Mouse (Mus musculus): ENCODE data around the gene Cpne5. TPM values are rescaled to one million over a fixed set of nuclear protein-coding genes. Genes with fewer than 3 reads are reported as not detected.
A peak's percentile ranks its signal among the peaks of the same experiment; 100 is the strongest.

Cpne5 gene
- polyA plus RNA-seq, 1 experiment from 2014 or later = 8.2 TPM

DNA sequence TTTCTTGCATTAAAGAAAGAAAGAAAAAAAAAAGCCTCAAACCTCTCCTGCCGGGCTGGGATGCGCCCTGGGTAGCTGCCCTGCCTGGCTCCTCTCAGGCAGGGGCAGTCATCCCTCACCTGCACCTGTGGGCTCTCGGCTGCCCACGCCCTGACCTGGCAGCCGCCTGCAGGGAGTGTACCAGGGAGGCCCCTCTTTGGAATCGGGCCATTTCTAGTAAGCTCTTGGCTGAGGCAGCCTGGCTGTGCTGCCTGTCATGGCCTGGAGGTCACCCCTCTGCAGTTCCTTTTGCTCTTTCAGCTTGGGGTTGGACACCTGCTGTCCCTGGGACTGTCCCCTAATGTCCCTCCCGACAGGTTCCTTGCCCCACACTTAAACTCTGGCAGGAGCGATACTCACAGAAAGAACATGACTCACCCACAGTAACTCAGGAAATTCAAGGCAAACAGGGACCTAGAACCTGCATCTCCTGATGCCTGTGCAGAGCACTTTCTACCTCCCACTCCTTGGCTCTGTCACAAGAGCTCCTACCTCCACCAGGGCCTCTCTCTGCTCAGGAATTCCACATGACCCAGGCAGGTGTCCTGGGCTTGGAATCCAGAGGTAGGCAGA lies 71.9 kb downstream of the Cpne5 start:
- no peaks in the 10 kb centered on the region for H3K27me3 ChIP-seq (ENCODE audit: insufficient read depth, low read length)
- H3K36me3 ChIP-seq (ENCODE audit: insufficient read depth, low read length) = no peaks in the 10 kb centered on the region
- H3K9me3 ChIP-seq (ENCODE audit: low read length) = peaks cover 9% of the 10 kb centered on the region; the same call in 1 of the 2 replicates
- H3K9ac ChIP-seq (replicated peaks; ENCODE audit: low read length) = no peak overlapping the region
- 40% methylated on average over 8 of the region's 8 CpGs for WGBS
- peaks cover 41% of the 10 kb centered on the region for H3K4me1 ChIP-seq (ENCODE audit: insufficient read depth, low read length)
- H3K4me3 ChIP-seq (ENCODE audit: low read length) = no peak overlapping the region
- ATAC-seq (ENCODE audit: low FRiP score, low TSS enrichment) = no peak
- no peak overlapping the region for H3K4me2 ChIP-seq (replicated peaks; ENCODE audit: low read depth, low read length)
- H3K27ac ChIP-seq (ENCODE audit: low read length) = peak overlapping the region; percentile 86

DNA sequence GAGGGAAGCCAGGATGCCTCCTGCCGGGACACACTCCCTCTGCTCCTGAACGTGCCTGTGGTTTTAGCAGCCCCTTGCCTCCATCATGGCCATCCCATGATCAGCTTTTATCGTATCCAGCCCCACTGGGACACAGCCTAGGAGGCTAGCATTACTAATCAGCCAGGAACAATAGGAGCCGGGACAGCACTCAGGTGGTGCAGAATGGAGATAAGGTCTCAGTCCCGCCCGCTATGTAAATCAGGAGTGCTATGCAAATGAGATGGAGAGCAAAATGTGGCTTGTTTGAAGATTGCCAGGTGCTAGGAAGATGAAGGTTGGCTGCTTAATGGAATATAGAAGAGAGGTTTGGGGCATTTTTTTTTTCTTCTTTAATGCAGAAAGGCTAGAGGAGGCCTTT lies 72.5 kb downstream of the Cpne5 start:
- Histone ChIP-seq H3K4me2 (replicated peaks; ENCODE audit: low read depth, low read length) (no peak overlapping the region), H3K4me3 (ENCODE audit: low read length) (no peak overlapping the region), H3K4me1 (ENCODE audit: insufficient read depth, low read length) (peaks cover 36% of the 10 kb centered on the region), H3K36me3 (ENCODE audit: insufficient read depth, low read length) (no peaks in the 10 kb centered on the region), H3K9ac (replicated peaks; ENCODE audit: low read length) (no peak overlapping the region; the same call in 1 of the 2 replicates), H3K9me3 (ENCODE audit: low read length) (peaks cover 11% of the 10 kb centered on the region; the same call in 1 of the 2 replicates), H3K27me3 (ENCODE audit: insufficient read depth, low read length) (no peaks in the 10 kb centered on the region), H3K27ac (ENCODE audit: low read length) (peak overlapping the region; percentile 86)
- WGBS = 28% methylated on average over 6 of the region's 6 CpGs
- ATAC-seq (ENCODE audit: low FRiP score, low TSS enrichment) = no peak

DNA sequence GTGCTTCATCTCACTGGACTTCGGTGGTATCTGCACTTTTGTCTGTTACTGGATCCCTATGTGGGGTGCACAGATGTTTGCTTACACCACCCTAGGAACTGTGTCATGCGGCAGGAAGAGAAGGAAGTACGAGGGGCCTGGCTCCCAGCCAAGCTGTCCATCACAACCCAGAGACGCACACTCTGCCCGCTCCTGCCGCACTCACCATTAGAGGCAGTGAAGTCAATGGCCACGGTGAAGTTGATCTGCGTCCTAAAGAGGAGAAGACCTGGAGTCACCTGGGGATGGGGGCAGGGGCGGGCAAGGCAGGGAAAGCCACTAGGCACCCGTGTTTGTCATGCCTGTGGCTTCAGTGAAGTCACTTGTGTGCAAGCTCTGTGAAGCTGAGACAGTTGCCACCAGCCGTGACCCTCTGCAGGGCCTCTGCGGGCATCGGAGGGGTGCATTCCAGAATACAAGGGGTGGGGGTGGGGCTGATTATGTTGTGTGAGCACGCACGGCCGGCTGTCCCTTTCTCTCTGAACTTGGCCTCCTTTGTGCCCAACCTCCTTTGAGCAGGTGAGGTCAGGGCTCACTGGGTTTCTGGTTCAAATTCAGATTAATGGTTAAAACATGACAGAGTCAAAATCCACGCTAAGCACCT lies 73.4 kb downstream of the Cpne5 start:
- Histone ChIP-seq H3K4me2 (replicated peaks; ENCODE audit: low read depth, low read length) (peak overlapping the region; percentile 1; the same call in 1 of the 2 replicates), H3K27ac (ENCODE audit: low read length) (peak overlapping the region; percentile 86), H3K4me1 (ENCODE audit: insufficient read depth, low read length) (peaks cover 36% of the 10 kb centered on the region), H3K4me3 (ENCODE audit: low read length) (no peak overlapping the region), H3K9me3 (ENCODE audit: low read length) (peaks cover 11% of the 10 kb centered on the region; the same call in 1 of the 2 replicates), H3K36me3 (ENCODE audit: insufficient read depth, low read length) (no peaks in the 10 kb centered on the region), H3K9ac (replicated peaks; ENCODE audit: low read length) (peak overlapping the region; percentile 33), H3K27me3 (ENCODE audit: insufficient read depth, low read length) (no peaks in the 10 kb centered on the region)
- 12% methylated on average over 17 of the region's 17 CpGs for WGBS
- ATAC-seq (ENCODE audit: low FRiP score, low TSS enrichment) = peak; percentile 75

DNA sequence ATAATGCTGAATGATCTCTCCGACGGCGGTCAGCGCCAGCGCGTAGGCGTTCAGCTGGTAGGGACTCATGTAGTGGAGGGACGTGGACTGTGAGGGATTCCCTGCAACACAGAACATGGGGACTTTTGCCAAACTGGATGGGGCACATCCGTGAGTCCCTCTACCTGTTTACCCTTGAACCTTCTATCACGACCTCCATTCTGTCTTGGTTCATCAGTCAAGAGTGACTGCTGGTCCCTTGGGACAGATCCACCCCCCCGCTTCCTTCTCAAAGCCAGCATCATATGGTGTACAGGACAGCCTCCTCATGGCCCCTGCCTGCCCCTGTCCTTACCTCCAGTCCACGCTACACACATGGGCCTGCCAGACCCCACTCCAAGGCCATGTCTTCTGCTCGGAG lies 75.6 kb downstream of the Cpne5 start:
- Histone ChIP-seq H3K36me3 (ENCODE audit: insufficient read depth, low read length) (no peaks in the 10 kb centered on the region), H3K4me3 (ENCODE audit: low read length) (no peak overlapping the region), H3K9me3 (ENCODE audit: low read length) (peaks cover 11% of the 10 kb centered on the region; the same call in 1 of the 2 replicates), H3K9ac (replicated peaks; ENCODE audit: low read length) (no peak overlapping the region), H3K27me3 (ENCODE audit: insufficient read depth, low read length) (no peaks in the 10 kb centered on the region), H3K27ac (ENCODE audit: low read length) (no peak overlapping the region), H3K4me2 (replicated peaks; ENCODE audit: low read depth, low read length) (no peak overlapping the region), H3K4me1 (ENCODE audit: insufficient read depth, low read length) (peaks cover 32% of the 10 kb centered on the region)
- whole genome bisulfite sequencing = 90% methylated on average over 13 of the region's 13 CpGs
- no peak for ATAC-seq (ENCODE audit: low FRiP score, low TSS enrichment)

DNA sequence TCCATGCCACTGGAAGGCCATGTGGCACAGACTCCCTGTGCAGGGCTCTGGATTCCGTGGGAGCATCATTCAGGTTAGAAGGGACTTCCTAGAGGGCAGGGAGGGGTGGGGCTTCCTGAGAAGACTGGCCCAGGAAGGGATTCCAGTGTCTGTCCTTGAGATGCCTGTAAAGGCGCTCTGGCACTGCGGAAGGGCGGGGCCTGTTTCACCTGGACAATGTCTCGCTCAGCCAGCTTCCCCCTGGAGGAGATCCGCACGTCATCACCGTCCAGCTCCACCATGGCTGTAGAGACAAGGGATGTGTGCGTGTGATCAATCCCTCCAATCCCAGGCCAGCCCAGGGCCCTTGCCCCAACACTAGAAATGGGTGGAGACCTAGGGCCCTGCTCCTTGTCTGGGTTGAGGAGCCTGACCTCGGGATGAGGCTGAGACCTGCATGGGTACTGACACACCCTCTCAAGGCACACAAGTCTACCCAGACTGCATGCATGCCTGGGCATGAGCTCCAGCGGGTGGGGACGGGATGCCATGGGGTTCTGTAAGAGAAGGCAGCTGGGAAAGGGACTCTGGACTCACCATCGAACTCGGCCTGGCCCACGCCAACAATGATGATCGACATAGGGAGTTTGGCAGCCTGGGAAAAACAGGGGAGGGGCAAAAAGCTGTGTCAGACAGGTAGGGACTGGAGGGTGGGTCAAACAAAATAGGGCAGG lies 78.1 kb downstream of the Cpne5 start:
- no peak for ATAC-seq (ENCODE audit: low FRiP score, low TSS enrichment)
- no peak overlapping the region for H3K4me2 ChIP-seq (replicated peaks; ENCODE audit: low read depth, low read length)
- H3K4me3 ChIP-seq (ENCODE audit: low read length) = no peak overlapping the region

DNA sequence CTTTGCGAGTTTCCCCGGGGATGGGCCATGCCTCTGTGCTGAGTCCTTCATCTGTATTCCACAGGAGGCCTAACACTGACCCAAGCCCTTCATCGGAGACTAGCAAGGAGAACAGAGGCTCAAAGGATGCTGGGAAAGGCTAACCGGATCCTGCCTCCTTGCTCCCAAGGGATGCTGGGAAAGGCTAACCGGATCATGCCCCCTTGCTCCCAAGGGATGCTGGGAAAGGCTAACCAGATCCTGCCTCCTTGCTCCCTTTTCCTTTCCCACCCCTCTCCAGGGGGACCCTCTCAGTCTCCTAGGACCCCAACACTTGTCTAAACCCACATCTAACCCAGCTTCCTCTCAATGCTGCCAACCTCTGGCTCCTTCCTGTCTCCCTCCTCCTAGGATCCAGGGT lies 78.6 kb downstream of the Cpne5 start:
- no peak overlapping the region for H3K4me3 ChIP-seq (ENCODE audit: low read length)
- no peak for ATAC-seq (ENCODE audit: low FRiP score, low TSS enrichment)
- 87% methylated on average over 5 of the region's 5 CpGs for WGBS

More for the DNA sequence above, 78.1 kb downstream of the Cpne5 start:
- 85% methylated on average over 16 of the region's 16 CpGs for WGBS
- Histone ChIP-seq H3K36me3 (ENCODE audit: insufficient read depth, low read length) (no peaks in the 10 kb centered on the region), H3K27me3 (ENCODE audit: insufficient read depth, low read length) (no peaks in the 10 kb centered on the region), H3K4me1 (ENCODE audit: insufficient read depth, low read length) (peaks cover 9% of the 10 kb centered on the region), H3K9ac (replicated peaks; ENCODE audit: low read length) (no peak overlapping the region), H3K9me3 (ENCODE audit: low read length) (peaks cover 11% of the 10 kb centered on the region; the same call in 1 of the 2 replicates), H3K27ac (ENCODE audit: low read length) (no peak overlapping the region)

DNA sequence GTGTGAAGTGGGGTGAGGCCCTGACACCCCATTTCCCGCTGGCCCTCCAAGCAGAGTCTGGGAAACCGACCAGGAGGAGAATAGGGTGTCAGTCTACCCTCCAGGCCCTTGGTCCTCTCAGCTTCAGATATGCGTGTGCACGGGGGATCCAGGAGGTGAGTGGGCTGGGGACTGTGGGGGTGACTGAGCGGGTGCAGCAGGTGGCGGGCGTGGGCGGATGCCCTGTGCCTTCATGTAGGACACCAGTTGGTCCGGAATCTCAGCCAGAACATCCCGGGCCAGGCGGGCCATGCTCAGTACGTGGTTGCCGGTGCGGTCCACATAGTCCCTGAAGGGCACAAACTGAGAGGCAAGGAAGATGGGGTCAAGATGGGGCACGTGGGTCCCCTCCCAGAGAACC lies 79.1 kb downstream of the Cpne5 start:
- WGBS = 94% methylated on average over 15 of the region's 15 CpGs
- no peaks in the 10 kb centered on the region for H3K4me1 ChIP-seq (ENCODE audit: insufficient read depth, low read length)
- H3K4me3 ChIP-seq (ENCODE audit: low read length) = no peak overlapping the region
- no peak overlapping the region for H3K9ac ChIP-seq (replicated peaks; ENCODE audit: low read length)
- no peaks in the 10 kb centered on the region for H3K27me3 ChIP-seq (ENCODE audit: insufficient read depth, low read length)
- no peak overlapping the region for H3K27ac ChIP-seq (ENCODE audit: low read length)
- H3K36me3 ChIP-seq (ENCODE audit: insufficient read depth, low read length) = no peaks in the 10 kb centered on the region
- no peak overlapping the region for H3K4me2 ChIP-seq (replicated peaks; ENCODE audit: low read depth, low read length)
- peaks cover 11% of the 10 kb centered on the region; the same call in 1 of the 2 replicates for H3K9me3 ChIP-seq (ENCODE audit: low read length)
- no peak for ATAC-seq (ENCODE audit: low FRiP score, low TSS enrichment)

More for the DNA sequence above, 78.6 kb downstream of the Cpne5 start:
- H3K9ac ChIP-seq (replicated peaks; ENCODE audit: low read length) = no peak overlapping the region
- H3K27ac ChIP-seq (ENCODE audit: low read length) = no peak overlapping the region
- peaks cover 3% of the 10 kb centered on the region for H3K4me1 ChIP-seq (ENCODE audit: insufficient read depth, low read length)
- H3K9me3 ChIP-seq (ENCODE audit: low read length) = peaks cover 11% of the 10 kb centered on the region; the same call in 1 of the 2 replicates
- H3K4me2 ChIP-seq (replicated peaks; ENCODE audit: low read depth, low read length) = no peak overlapping the region
- no peaks in the 10 kb centered on the region for H3K27me3 ChIP-seq (ENCODE audit: insufficient read depth, low read length)
- no peaks in the 10 kb centered on the region for H3K36me3 ChIP-seq (ENCODE audit: insufficient read depth, low read length)

DNA sequence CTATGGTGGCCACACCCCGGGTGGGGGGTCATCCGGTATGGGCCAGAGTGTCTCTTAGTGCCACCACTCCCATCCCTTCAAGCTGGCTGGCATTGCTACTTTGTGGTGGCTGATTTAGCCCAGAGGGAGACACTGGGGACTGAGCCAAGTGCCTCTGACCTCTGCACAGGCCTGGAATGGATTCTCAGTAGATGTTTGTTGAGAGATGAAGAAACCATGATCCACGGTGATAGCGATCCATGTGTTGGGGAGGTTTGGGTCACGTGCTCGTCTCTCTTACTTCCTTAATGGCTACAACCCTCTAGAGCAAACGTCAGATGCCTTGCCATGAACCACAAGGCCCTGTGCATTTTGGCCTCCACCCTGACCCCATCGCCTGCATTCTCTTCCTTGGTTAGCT lies 81.1 kb downstream of the Cpne5 start:
- Histone ChIP-seq H3K4me2 (replicated peaks; ENCODE audit: low read depth, low read length) (no peak overlapping the region), H3K36me3 (ENCODE audit: insufficient read depth, low read length) (no peaks in the 10 kb centered on the region), H3K9me3 (ENCODE audit: low read length) (peaks cover 10% of the 10 kb centered on the region; the same call in 1 of the 2 replicates), H3K4me3 (ENCODE audit: low read length) (no peak overlapping the region), H3K27me3 (ENCODE audit: insufficient read depth, low read length) (no peaks in the 10 kb centered on the region), H3K9ac (replicated peaks; ENCODE audit: low read length) (no peak overlapping the region), H3K4me1 (ENCODE audit: insufficient read depth, low read length) (no peaks in the 10 kb centered on the region), H3K27ac (ENCODE audit: low read length) (no peak overlapping the region)
- 79% methylated on average over 8 of the region's 8 CpGs for WGBS
- no peak for ATAC-seq (ENCODE audit: low FRiP score, low TSS enrichment)

DNA sequence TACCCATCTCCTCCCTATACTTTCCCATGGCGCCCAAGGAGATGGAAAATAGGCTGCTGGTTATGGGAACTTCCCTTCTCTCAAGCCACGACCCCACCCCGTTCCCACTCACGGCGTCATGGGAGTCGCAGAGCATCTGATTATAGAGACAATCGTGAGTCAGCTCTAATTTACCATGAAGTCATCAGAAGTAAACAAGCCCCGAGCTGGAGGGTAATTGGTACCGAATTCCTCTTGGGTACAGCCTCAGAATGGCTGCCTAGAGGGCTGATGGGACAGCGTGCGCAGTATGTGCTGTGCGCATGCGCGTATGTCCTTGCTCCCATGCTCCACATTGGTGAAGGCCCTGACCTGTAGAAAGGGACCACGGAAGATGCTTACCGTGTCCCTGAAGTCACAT lies 81.6 kb downstream of the Cpne5 start:
- no peak overlapping the region for H3K27ac ChIP-seq (ENCODE audit: low read length)
- H3K27me3 ChIP-seq (ENCODE audit: insufficient read depth, low read length) = no peaks in the 10 kb centered on the region
- no peaks in the 10 kb centered on the region for H3K36me3 ChIP-seq (ENCODE audit: insufficient read depth, low read length)
- no peak for ATAC-seq (ENCODE audit: low FRiP score, low TSS enrichment)
- WGBS = 77% methylated on average over 16 of the region's 16 CpGs
- H3K4me3 ChIP-seq (ENCODE audit: low read length) = no peak overlapping the region
- no peak overlapping the region for H3K4me2 ChIP-seq (replicated peaks; ENCODE audit: low read depth, low read length)
- no peak overlapping the region for H3K9ac ChIP-seq (replicated peaks; ENCODE audit: low read length)
- H3K9me3 ChIP-seq (ENCODE audit: low read length) = peaks cover 5% of the 10 kb centered on the region; the same call in 1 of the 2 replicates
- H3K4me1 ChIP-seq (ENCODE audit: insufficient read depth, low read length) = no peaks in the 10 kb centered on the region
